Mouse (Mus musculus): ENCODE measurements at regions not wholly inside any gene's neighbourhood (a gene's known extent, or its start where the extent isn't known, plus 50 kb on each side); places are given as distances from the start of the nearest gene placed in this dataset.
"Not testable (repeated sequence)": the region's sequence is repeated elsewhere in the genome, so short reads cannot be mapped to it uniquely, and the experiment has no call there.

DNA sequence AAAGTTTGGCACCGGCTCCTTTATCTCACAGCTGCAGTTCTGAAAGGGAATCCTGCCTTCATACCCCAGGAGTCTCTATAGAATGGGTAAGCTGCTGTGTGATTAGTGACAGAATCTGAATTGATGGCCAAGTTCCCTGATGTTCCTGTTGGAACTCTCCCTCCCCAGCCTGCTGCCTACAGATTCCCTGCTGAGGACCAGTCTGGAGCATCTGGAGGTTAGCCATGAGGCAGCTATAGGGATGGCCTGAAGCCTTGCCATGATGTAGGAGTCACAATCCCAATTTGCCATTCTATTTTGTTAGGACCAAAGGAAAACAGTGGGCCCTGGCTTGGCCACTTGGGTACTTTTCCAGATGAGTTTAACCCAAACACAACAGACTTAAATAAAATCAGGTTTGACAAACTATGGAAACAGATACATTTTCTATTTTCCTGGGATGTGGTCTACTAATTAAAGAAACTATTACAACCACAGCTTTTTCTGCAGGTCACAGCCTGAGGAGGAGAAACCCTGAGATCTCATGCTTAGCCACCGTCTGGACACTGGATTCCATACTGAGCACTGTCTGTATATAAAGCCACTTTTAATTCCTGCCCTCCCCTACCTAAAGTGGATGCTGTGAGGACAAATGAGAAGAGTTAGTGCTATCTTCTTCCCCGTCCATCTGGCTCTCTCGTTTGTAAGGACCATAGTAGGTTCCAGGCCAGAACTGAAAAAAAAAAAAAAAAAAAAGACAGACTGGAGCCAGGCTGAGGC, 349.5 kb upstream of the Tbl1xr1 start:
- no peak for DNase-seq (ENCODE audit: low spot score)
- Histone ChIP-seq H3K27ac (ENCODE audit: low read depth, low read length) (no peak overlapping the region), H3K27me3 (ENCODE audit: control insufficient read depth, insufficient read depth, low read length) (no peaks in the 10 kb centered on the region), H3K4me1 (replicated peaks; ENCODE audit: control insufficient read depth, insufficient read depth, low read length) (no peaks in the 10 kb centered on the region), H3K9me3 (ENCODE audit: control insufficient read depth, low read length) (no peaks in the 10 kb centered on the region), H3K4me2 (ENCODE audit: low read depth, low read length, severe bottlenecking) (no peak overlapping the region), H3K9ac (ENCODE audit: low read length) (no peak overlapping the region), H3K36me3 (ENCODE audit: control insufficient read depth, insufficient read depth, low read length) (no peaks in the 10 kb centered on the region), H3K4me3 (ENCODE audit: low read depth, low read length) (no peak overlapping the region)
- no peak for ATAC-seq (replicated peaks; ENCODE audit: low FRiP score)
- WGBS: 69% methylated on average over 4 of the region's 4 CpGs

DNA sequence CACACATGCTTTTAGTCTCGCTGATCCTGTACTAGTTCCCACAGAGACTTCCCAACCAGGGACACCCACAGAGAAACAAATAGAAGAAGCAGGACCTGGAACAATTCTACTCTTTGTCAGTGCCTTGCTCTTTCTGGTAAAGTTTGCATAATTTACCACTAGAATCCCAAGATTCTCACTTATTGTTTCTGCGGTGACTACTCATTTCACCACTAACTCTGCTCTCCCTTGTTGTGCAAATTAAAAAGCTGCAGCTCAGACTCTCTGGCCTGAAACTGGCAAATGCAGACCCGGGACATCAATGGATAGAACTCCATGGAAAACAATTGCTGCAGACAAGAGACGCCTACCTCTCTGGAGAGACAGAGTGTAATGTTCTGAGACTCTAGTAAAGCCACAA, 348.4 kb upstream of the Tbl1xr1 start:
- H3K9me3 ChIP-seq (ENCODE audit: control insufficient read depth, low read length): no peaks in the 10 kb centered on the region
- H3K9ac ChIP-seq (ENCODE audit: low read length): no peak overlapping the region
- H3K4me2 ChIP-seq (ENCODE audit: low read depth, low read length, severe bottlenecking): no peak overlapping the region
- no peak for DNase-seq (ENCODE audit: low spot score)
- no peaks in the 10 kb centered on the region for H3K4me1 ChIP-seq (replicated peaks; ENCODE audit: control insufficient read depth, insufficient read depth, low read length)
- ATAC-seq (replicated peaks; ENCODE audit: low FRiP score): no peak
- no peak overlapping the region for H3K4me3 ChIP-seq (ENCODE audit: low read depth, low read length)
- H3K36me3 ChIP-seq (ENCODE audit: control insufficient read depth, insufficient read depth, low read length): no peaks in the 10 kb centered on the region
- 32% methylated on average over 4 of the region's 4 CpGs for WGBS
- no peak overlapping the region for H3K27ac ChIP-seq (ENCODE audit: low read depth, low read length)
- H3K27me3 ChIP-seq (ENCODE audit: control insufficient read depth, insufficient read depth, low read length): no peaks in the 10 kb centered on the region

DNA sequence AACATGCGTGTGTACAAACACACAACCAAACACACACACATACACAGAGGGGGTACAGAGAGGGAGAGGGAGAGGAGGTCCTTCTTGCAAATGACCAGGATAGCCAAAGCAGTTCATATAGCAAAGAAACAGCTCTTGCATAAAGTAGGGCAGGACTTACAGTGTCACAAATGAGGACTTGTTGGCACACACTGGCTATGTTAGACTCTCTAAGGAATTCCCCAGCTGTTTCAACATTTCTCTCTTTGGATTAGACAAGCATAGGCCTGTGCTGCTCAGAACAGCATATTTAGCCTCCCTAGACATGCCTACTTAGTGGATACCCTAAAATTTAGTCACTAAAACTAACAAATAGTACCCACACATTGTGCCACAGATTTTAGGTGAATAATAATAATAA, 347.1 kb upstream of the Tbl1xr1 start:
- H3K27ac ChIP-seq (ENCODE audit: low read depth, low read length): no peak overlapping the region
- 85% methylated on average over 1 of the region's 1 CpGs for WGBS
- H3K36me3 ChIP-seq (ENCODE audit: control insufficient read depth, insufficient read depth, low read length): no peaks in the 10 kb centered on the region
- no peak overlapping the region for H3K4me2 ChIP-seq (ENCODE audit: low read depth, low read length, severe bottlenecking)
- no peaks in the 10 kb centered on the region for H3K27me3 ChIP-seq (ENCODE audit: control insufficient read depth, insufficient read depth, low read length)
- H3K4me3 ChIP-seq (ENCODE audit: low read depth, low read length): no peak overlapping the region
- H3K9ac ChIP-seq (ENCODE audit: low read length): no peak overlapping the region
- no peaks in the 10 kb centered on the region for H3K4me1 ChIP-seq (replicated peaks; ENCODE audit: control insufficient read depth, insufficient read depth, low read length)
- no peak for ATAC-seq (replicated peaks; ENCODE audit: low FRiP score)
- DNase-seq (ENCODE audit: low spot score): no peak
- H3K9me3 ChIP-seq (ENCODE audit: control insufficient read depth, low read length): no peaks in the 10 kb centered on the region

DNA sequence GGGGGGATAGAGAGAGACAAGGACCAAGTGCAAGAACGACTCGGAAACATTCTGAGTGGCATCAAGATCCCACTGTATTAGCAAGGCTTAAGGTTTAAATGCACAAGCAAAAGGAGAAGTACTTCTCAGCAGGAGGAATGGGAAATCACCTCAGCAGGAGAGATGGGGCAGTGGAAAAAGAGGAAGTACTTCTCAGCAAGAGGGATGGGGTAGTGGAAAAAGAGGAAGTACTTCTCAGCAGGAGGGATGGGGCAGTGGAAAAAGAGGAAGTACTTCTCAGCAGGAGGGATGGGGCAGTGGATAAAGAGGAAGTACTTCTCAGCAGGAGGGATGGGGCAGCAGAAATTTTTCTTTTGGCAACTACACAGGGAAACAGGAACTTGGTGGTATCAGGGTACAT, 340.8 kb upstream of the Tbl1xr1 start:
- H3K4me1 ChIP-seq (replicated peaks; ENCODE audit: control insufficient read depth, insufficient read depth, low read length); DNase-seq (ENCODE audit: low spot score); H3K27me3 ChIP-seq (ENCODE audit: control insufficient read depth, insufficient read depth, low read length); H3K9ac ChIP-seq (ENCODE audit: low read length); ATAC-seq (replicated peaks; ENCODE audit: low FRiP score); H3K27ac ChIP-seq (ENCODE audit: low read depth, low read length); H3K4me3 ChIP-seq (ENCODE audit: low read depth, low read length); H3K36me3 ChIP-seq (ENCODE audit: control insufficient read depth, insufficient read depth, low read length); H3K4me2 ChIP-seq (ENCODE audit: low read depth, low read length, severe bottlenecking); H3K9me3 ChIP-seq (ENCODE audit: control insufficient read depth, low read length): not testable (repeated sequence)
- WGBS: 95% methylated on average over 2 of the region's 2 CpGs

DNA sequence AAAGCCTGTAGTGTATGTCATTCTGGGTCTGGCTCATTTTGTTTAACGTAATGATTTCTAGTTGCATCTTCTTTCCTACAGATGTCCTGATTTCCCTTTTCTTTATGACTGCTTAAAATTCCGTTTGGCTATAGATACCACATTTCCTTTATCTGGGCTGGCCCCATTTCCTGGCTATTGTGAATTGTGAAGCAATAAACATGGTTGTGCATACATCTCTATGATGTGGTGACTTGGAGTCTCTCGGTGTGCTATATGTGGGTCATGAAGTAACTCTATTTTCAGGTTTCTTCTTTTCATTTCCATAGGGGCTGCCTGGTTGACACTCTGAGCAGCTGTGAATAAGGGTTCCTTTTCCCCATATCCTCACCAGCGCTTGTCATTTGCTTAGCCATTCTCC, 336.7 kb upstream of the Tbl1xr1 start:
- Histone ChIP-seq H3K4me3 (ENCODE audit: low read depth, low read length) (no peak overlapping the region), H3K9ac (ENCODE audit: low read length) (no peak overlapping the region), H3K36me3 (ENCODE audit: control insufficient read depth, insufficient read depth, low read length) (no peaks in the 10 kb centered on the region), H3K27ac (ENCODE audit: low read depth, low read length) (no peak overlapping the region), H3K27me3 (ENCODE audit: control insufficient read depth, insufficient read depth, low read length) (no peaks in the 10 kb centered on the region), H3K4me2 (ENCODE audit: low read depth, low read length, severe bottlenecking) (no peak overlapping the region), H3K9me3 (ENCODE audit: control insufficient read depth, low read length) (no peaks in the 10 kb centered on the region; the same call in 1 of the 2 replicates), H3K4me1 (replicated peaks; ENCODE audit: control insufficient read depth, insufficient read depth, low read length) (no peaks in the 10 kb centered on the region)
- no peak for DNase-seq (ENCODE audit: low spot score)
- no peak for ATAC-seq (replicated peaks; ENCODE audit: low FRiP score)
- WGBS: 86% methylated on average over 4 of the region's 4 CpGs

DNA sequence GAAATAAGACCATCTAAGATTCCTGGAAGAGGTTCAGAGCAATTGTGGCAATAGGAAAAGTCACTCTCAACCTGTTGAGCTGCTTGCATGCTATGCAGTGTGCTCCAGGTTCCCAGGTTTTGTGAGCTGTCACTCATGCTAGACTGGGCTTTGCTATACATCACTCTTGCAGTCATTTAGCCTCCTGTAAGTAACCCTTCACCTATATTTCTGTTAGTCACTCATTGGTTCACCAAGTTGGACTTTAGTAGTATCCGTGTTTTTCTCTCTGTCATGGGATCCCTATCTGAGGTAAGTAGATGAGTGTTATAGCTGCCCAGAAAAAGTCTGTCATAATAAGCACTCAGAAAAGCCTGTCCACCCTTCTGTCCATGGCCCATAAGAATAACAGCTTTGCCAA, 332.3 kb upstream of the Tbl1xr1 start:
- no peaks in the 10 kb centered on the region for H3K9me3 ChIP-seq (ENCODE audit: control insufficient read depth, low read length)
- WGBS: 91% methylated on average over 1 of the region's 1 CpGs
- no peak for DNase-seq (ENCODE audit: low spot score)
- no peaks in the 10 kb centered on the region for H3K4me1 ChIP-seq (replicated peaks; ENCODE audit: control insufficient read depth, insufficient read depth, low read length)
- ATAC-seq (replicated peaks; ENCODE audit: low FRiP score): no peak
- H3K4me2 ChIP-seq (ENCODE audit: low read depth, low read length, severe bottlenecking): no peak overlapping the region
- no peak overlapping the region for H3K27ac ChIP-seq (ENCODE audit: low read depth, low read length)
- no peaks in the 10 kb centered on the region for H3K36me3 ChIP-seq (ENCODE audit: control insufficient read depth, insufficient read depth, low read length)
- H3K27me3 ChIP-seq (ENCODE audit: control insufficient read depth, insufficient read depth, low read length): no peaks in the 10 kb centered on the region
- H3K9ac ChIP-seq (ENCODE audit: low read length): no peak overlapping the region
- no peak overlapping the region for H3K4me3 ChIP-seq (ENCODE audit: low read depth, low read length)

DNA sequence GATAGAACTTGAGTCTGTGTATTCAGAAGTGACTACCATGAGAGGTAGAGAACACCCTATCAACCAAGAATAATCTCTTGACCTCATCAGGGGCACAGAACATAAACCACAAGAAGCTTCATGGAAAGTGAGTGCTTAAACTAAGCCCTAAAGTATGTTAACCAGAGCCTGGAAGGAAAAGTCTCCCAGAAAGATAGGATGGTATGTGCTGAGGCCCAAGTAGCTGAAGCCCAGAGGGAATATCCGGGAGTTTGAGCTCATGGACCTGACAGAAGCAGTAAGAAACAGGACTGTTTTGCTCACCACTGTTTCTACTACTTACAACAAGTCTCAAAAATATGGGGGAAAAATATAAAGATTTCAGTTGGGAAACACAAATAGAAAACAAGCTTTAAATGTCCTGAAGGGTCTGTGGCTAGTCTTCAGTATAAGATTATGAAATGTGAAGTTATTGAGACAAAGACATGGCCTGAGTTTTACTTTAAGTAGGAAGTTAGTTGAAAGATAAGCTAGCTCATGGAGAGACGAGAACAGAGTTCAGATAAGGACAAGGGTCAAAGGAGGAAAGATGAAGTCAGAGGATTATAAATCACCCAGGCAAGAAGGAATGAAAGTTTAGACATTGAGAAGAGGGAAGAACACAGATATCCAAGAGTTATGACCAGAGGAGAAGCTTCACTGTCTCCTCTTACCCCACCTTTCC, 315.8 kb upstream of the Tbl1xr1 start:
- ATAC-seq (replicated peaks; ENCODE audit: low FRiP score): no peak
- WGBS: 80% methylated on average over 2 of the region's 2 CpGs
- no peaks in the 10 kb centered on the region for H3K36me3 ChIP-seq (ENCODE audit: control insufficient read depth, insufficient read depth, low read length)
- H3K9me3 ChIP-seq (ENCODE audit: control insufficient read depth, low read length): no peaks in the 10 kb centered on the region
- H3K27ac ChIP-seq (ENCODE audit: low read depth, low read length): no peak overlapping the region
- H3K4me3 ChIP-seq (ENCODE audit: low read depth, low read length): no peak overlapping the region
- H3K4me1 ChIP-seq (replicated peaks; ENCODE audit: control insufficient read depth, insufficient read depth, low read length): no peaks in the 10 kb centered on the region
- H3K9ac ChIP-seq (ENCODE audit: low read length): no peak overlapping the region
- no peak overlapping the region for H3K4me2 ChIP-seq (ENCODE audit: low read depth, low read length, severe bottlenecking)
- no peak for DNase-seq (ENCODE audit: low spot score)
- no peaks in the 10 kb centered on the region for H3K27me3 ChIP-seq (ENCODE audit: control insufficient read depth, insufficient read depth, low read length)

DNA sequence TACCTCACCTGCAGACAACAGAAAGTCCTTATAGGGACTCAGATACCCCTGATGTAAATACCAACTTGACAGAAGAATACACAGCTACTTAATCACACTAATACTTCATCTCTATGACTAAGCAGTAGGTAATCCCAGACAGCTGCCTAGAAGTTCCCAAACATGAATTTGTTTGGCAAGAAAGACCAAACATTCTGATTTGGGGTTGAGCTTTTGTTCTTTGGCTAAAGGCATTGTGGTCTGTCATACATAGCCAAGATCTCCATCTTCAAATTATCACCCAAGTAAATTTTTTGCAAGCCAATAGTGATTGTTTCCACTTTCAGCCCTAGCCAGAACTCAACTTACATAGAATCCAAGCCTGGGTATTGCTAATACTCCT, 315.2 kb upstream of the Tbl1xr1 start:
- H3K36me3 ChIP-seq (ENCODE audit: control insufficient read depth, insufficient read depth, low read length): no peaks in the 10 kb centered on the region
- H3K27me3 ChIP-seq (ENCODE audit: control insufficient read depth, insufficient read depth, low read length): no peaks in the 10 kb centered on the region
- H3K9me3 ChIP-seq (ENCODE audit: control insufficient read depth, low read length): no peaks in the 10 kb centered on the region
- DNase-seq (ENCODE audit: low spot score) (no peak), ATAC-seq (replicated peaks; ENCODE audit: low FRiP score) (no peak)
- H3K4me1 ChIP-seq (replicated peaks; ENCODE audit: control insufficient read depth, insufficient read depth, low read length): no peaks in the 10 kb centered on the region
- H3K9ac ChIP-seq (ENCODE audit: low read length): no peak overlapping the region
- no peak overlapping the region for H3K4me2 ChIP-seq (ENCODE audit: low read depth, low read length, severe bottlenecking)
- no peak overlapping the region for H3K4me3 ChIP-seq (ENCODE audit: low read depth, low read length)
- no peak overlapping the region for H3K27ac ChIP-seq (ENCODE audit: low read depth, low read length)

DNA sequence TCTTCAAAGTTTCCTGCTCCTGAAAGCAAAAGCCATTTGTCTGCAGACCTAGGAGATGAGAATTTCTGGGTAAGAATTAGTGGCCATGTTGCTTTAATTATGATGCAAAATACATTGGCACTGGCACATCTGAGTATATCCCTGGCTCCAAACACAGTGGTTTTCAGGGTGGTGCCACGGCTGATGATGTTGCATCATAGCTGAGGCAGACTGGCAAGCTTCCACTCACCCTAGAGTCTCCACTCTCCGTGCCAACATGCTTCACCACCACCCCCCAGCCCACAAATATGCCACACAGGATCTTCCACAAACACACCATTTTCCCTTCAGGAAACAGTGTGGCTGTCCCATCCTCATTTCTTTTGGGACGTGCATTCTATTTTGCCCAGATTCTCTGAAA, 314.5 kb upstream of the Tbl1xr1 start:
- Histone ChIP-seq H3K9ac (ENCODE audit: low read length) (no peak overlapping the region), H3K27me3 (ENCODE audit: control insufficient read depth, insufficient read depth, low read length) (no peaks in the 10 kb centered on the region), H3K4me3 (ENCODE audit: low read depth, low read length) (no peak overlapping the region), H3K27ac (ENCODE audit: low read depth, low read length) (no peak overlapping the region), H3K4me2 (ENCODE audit: low read depth, low read length, severe bottlenecking) (no peak overlapping the region), H3K36me3 (ENCODE audit: control insufficient read depth, insufficient read depth, low read length) (no peaks in the 10 kb centered on the region), H3K4me1 (replicated peaks; ENCODE audit: control insufficient read depth, insufficient read depth, low read length) (no peaks in the 10 kb centered on the region), H3K9me3 (ENCODE audit: control insufficient read depth, low read length) (no peaks in the 10 kb centered on the region)
- 88% methylated on average over 3 of the region's 3 CpGs for WGBS
- ATAC-seq (replicated peaks; ENCODE audit: low FRiP score) (no peak), DNase-seq (ENCODE audit: low spot score) (no peak)

Measured in forebrain, embryonic 11.5 days (tissue).